Mouse (Mus musculus): Measurements from ENCODE around the gene Cisd1. TPM values are rescaled to one million over a fixed set of nuclear protein-coding genes. Genes with fewer than 3 reads are reported as not detected.
"Not testable (repeated sequence)": the region's sequence is repeated elsewhere in the genome, so short reads cannot be mapped to it uniquely, and the experiment has no call there.

The Cisd1 gene
- total RNA-seq (2021), result 10 to 100 TPM; 47.8 to 55.9 TPM
- long read RNA-seq, experiment 1, transcript Cisd1-201 (3 exons, 1,084 nt), result major isoform, 79 of 81 reads
- long read RNA-seq, experiment 1, partial matches to known transcripts, result 1 of 81 reads
- long read RNA-seq, experiment 1, other reads (novel, unspliced or antisense), result 1 of 81 reads
- long read RNA-seq, experiment 2, transcript Cisd1-201 (3 exons, 1,084 nt), result major isoform, 57 of 59 reads
- long read RNA-seq, experiment 2, partial matches to known transcripts, result 2 of 59 reads
- long read RNA-seq, experiment 2, other reads (novel, unspliced or antisense), result 0 of 59 reads

- peak; percentile 76 to 84 for DNase-seq (ENCODE audit: low spot score in 2 of 2)
Observed at GRCm38 (mm10) chr10:71344579-71345143, at the start of gene Cisd1. Cisd1 (minus strand) TSS chr10:71344954.

- DNase-seq (ENCODE audit: low spot score in 2 of 2), result no peak
Observed at GRCm38 (mm10) chr10:71389311-71389710, 44.6 kb upstream of the Cisd1 start.

- DNase-seq (ENCODE audit: low spot score in 2 of 2), result no peak
Observed at GRCm38 (mm10) chr10:71384159-71385044, 39.6 kb upstream of the Cisd1 start.

GRCm38 (mm10) chr10:71383552-71383924 lies 38.8 kb upstream of the Cisd1 start:
- DNase-seq (ENCODE audit: low spot score in 2 of 2), result not testable (repeated sequence)

- DNase-seq (ENCODE audit: low spot score in 2 of 2), result no peak
Observed at GRCm38 (mm10) chr10:71382858-71383551, 38.3 kb upstream of the Cisd1 start.

- no peak for DNase-seq (ENCODE audit: low spot score in 2 of 2)
Observed at GRCm38 (mm10) chr10:71382109-71382508, 37.4 kb upstream of the Cisd1 start.

GRCm38 (mm10) chr10:71381471-71382033 lies 36.8 kb upstream of the Cisd1 start:
- no peak for DNase-seq (ENCODE audit: low spot score in 2 of 2)

- no peak for DNase-seq (ENCODE audit: low spot score in 2 of 2)
Observed at GRCm38 (mm10) chr10:71380406-71380805, 35.7 kb upstream of the Cisd1 start.

GRCm38 (mm10) chr10:71376014-71376413 lies 31.3 kb upstream of the Cisd1 start:
- DNase-seq (ENCODE audit: low spot score in 2 of 2), result no peak

- no peak for DNase-seq (ENCODE audit: low spot score in 2 of 2)
Observed at GRCm38 (mm10) chr10:71373706-71374105, 29.0 kb upstream of the Cisd1 start.

- no peak for DNase-seq (ENCODE audit: low spot score in 2 of 2)
Observed at GRCm38 (mm10) chr10:71371881-71372280, 27.1 kb upstream of the Cisd1 start.

GRCm38 (mm10) chr10:71369466-71369865 lies 24.7 kb upstream of the Cisd1 start:
- no peak for DNase-seq (ENCODE audit: low spot score in 2 of 2)

GRCm38 (mm10) chr10:71368128-71368940 lies 23.6 kb upstream of the Cisd1 start:
- no peak for DNase-seq (ENCODE audit: low spot score in 2 of 2)

GRCm38 (mm10) chr10:71363858-71364257 lies 19.1 kb upstream of the Cisd1 start:
- DNase-seq (ENCODE audit: low spot score in 2 of 2), result no peak

GRCm38 (mm10) chr10:71363440-71363839 lies 18.7 kb upstream of the Cisd1 start:
- no peak for DNase-seq (ENCODE audit: low spot score in 2 of 2)

- DNase-seq (ENCODE audit: low spot score in 2 of 2), result no peak
Observed at GRCm38 (mm10) chr10:71361836-71362562, 17.2 kb upstream of the Cisd1 start.

GRCm38 (mm10) chr10:71361044-71361443 lies 16.3 kb upstream of the Cisd1 start:
- no peak for DNase-seq (ENCODE audit: low spot score in 2 of 2)

GRCm38 (mm10) chr10:71354947-71355346 lies 10.2 kb upstream of the Cisd1 start:
- no peak for DNase-seq (ENCODE audit: low spot score in 2 of 2)

- no peak for DNase-seq (ENCODE audit: low spot score in 2 of 2)
Observed at GRCm38 (mm10) chr10:71353850-71354249, 9.1 kb upstream of the Cisd1 start.

- DNase-seq (ENCODE audit: low spot score in 2 of 2), result no peak
Observed at GRCm38 (mm10) chr10:71351301-71351700, 6.5 kb upstream of the Cisd1 start.

Data from adrenal gland, postnatal 4 days (tissue).